Mouse (Mus musculus) ES-CJ7 (cell line): ENCODE measurements around the gene Trim71.

Experiments
- DNase-seq: peaks from one replicate; pipeline ENCODE4 v3.0.0; 2011; ENCODE audit warnings: low read depth, low spot score

The Trim71 gene

DNA sequence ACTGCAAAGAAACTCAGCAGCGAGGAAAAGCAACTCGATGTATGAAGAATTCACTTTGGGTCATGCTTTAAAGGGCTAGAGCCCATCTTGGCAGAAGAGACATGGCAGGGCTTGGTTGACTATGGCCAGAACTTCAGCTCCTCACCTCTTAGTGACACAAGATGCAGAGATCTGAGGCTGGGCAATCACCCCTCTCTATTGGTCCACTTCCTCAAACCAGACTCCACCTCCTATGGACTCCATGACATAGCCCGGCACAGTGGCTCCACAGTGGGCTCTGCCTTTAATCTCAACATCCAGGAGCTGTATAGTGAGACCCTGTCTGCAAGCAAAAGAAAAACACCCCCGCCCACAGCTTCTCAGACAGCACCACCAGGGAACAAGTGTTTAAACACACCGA, 79.4 kb downstream of the Trim71 start:
- no peak for DNase-seq

DNA sequence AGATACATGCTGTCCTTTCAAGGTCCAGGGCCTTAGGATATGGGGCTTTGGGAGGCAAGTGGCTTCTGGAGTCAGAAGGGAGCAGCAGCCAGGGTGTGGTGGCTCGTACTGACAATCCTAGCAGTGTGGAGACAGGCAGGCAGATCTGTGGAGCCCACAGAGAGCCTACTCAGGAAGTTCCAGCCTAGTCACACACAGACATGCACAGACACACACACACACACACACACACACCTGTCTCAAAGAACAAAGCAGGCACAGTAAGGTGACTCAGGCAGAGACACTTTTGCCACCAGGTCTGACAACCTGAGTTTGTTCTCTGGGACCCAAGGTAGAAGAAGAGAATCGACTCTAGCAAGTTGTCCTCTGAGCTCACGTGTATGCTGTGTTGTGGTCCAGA, 83.2 kb downstream of the Trim71 start:
- DNase-seq = no peak

DNA sequence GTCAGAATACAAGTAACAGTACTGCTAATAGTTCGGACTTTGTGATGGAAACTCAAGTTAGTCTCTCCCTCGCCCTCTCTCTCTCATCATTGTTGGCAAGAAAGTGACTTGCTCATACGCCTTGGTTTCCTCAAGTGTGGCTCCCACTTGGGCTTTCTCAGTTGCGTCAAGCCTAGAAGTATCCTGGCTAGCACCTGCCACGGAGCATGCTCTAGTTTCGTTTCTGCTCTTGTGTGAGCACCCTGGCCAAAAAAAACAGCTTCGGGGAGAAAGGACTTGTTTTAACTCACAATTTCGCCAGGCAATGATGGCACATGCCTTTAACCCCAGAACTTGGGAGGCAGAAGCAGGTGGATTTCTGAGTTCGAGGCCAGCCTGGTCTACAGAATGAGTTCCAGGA, 87.2 kb downstream of the Trim71 start:
- no peak for DNase-seq

DNA sequence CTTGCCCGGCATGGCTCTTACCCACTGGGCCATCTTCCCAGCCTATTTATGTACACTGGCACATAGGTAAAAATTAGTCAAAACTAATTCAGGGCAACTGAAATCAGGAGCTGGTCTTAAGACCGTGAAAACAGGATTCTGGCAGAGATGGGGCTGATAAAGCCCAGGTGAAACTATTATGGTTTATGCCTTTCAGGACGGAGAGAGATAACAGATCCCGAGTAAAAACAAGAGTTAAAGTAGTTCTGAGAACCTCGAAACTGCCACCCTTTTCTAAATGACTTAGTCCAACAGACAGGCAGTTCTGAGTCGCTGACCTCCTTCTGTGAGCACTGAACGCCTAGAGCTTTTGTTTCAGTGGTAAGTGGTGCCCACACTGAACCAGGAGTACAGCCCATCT, 92.3 kb downstream of the Trim71 start:
- no peak for DNase-seq

DNA sequence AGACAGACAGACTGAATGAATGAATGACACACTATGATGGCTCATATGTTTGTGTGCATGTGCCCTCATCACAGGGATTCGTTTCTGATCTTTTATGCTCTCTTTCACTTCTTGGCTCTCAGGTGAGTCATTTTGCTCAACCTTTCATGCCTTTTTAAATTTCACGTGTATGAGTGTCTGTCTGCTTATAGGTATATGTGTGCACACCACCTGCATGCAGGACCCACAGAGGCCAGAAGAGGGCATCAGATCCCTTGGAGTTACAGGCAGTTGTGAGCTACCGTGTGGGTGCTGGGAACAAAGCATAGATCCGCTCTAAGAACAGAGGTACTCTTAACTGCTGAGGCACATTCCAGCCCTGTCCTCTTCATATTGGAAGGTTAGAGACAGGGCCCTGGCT, 95.5 kb downstream of the Trim71 start:
- peak; percentile 54 for DNase-seq

DNA sequence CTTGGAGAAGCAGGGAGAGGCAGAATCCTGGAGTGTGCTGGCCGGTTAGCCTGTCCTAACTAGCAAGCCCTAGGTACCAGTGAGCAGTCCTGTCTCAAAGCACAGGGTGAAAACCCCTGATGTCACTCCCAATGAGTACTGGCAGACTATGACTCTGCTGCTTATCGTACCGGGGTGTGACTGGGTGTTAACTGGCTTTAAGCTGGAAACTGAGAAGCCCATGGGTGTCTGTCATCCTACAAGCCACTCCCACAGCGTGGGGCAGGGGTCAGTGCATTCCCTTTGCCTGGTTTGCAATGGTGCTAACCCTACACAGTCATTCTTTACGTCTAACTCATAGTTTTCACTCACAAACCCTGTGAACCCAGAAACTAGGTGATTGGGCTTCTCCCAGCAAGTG, 96.0 kb downstream of the Trim71 start:
- DNase-seq = no peak

DNA sequence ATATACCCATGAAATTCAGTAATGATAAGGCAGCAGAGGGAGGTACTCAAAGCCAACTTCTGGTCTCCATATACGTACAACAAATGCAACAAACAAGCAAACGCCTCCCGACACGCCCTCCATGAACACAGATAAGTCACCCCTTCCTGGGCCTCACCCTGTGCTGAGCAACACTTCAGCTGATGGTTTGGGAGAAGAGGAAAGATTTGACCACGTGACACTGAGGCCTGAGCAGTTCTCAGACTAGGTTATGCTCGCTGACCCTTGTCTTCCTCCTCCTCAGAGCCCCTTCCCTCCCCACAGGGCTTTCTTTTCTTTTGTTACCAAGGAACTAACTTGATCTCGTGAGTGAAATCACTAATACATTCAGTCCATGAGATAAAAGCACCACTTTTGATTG, 97.3 kb downstream of the Trim71 start:
- DNase-seq = no peak

DNA sequence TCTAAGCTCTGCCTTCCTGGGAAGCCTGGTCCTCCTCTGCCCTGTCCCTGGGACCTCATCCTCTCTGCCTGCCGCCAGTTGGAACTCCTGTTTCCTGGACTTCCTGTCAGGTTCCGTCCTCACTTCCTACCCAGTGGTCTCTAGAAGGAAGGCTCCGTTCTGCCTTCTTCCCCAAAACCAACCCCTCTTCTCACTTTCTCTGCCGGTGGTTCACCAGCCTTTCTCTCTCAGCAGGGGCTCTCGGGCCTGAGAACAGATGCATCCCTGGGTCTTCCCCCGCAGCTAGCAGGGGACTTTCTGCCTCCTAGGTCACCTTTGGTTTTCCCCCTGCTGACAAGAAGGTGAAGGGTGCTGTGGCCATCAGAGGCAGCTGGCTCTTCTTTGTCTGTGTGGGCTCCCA, 98.7 kb downstream of the Trim71 start:
- DNase-seq = no peak

DNA sequence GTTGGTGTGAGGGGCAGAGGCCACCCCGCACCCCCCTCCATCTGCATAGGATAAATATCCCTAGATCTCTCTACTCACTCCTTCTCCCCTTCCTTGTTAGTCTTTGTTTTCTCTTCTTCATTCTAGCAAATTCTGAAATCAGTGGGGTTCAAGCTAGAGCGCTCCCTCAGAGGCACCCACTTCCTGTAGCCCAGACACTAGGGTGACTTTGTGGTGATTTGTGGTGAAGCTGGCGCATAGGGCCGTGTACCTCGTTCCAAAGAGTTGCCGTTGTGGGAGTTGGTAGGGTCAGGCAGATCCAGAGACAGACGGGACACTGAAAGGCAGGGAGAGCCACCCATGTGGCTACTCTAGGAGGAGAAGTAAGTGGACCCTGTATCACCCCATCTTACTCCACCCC, 101.6 kb downstream of the Trim71 start:
- DNase-seq = no peak

DNA sequence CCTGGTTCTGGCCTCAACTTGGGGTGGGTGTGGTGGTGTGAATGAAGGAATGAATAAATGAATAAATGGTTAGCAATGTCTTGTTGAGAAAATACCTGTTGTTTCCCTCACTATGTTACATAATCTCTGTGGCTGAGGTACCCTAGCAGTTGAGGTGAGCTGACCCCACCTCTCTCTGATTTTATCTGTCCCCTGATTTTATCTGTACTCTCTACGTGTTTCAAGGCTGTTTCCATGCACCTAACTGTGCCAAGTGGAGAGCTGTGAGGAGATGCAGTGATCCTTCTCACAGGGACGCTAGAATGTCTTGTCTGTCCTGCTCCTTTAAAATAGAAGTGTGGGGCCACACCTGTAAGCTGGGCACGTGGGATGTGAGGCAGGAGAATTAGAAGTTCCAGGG, 105.7 kb downstream of the Trim71 start:
- DNase-seq = no peak
